Mouse (Mus musculus): ENCODE data around the gene Abhd15. TPM values are rescaled to one million over a fixed set of nuclear protein-coding genes. Genes with fewer than 3 reads are reported as not detected.

Gene Abhd15
- polyA plus RNA-seq, 1 experiment from 2014 or later = 3.9 TPM

DNA sequence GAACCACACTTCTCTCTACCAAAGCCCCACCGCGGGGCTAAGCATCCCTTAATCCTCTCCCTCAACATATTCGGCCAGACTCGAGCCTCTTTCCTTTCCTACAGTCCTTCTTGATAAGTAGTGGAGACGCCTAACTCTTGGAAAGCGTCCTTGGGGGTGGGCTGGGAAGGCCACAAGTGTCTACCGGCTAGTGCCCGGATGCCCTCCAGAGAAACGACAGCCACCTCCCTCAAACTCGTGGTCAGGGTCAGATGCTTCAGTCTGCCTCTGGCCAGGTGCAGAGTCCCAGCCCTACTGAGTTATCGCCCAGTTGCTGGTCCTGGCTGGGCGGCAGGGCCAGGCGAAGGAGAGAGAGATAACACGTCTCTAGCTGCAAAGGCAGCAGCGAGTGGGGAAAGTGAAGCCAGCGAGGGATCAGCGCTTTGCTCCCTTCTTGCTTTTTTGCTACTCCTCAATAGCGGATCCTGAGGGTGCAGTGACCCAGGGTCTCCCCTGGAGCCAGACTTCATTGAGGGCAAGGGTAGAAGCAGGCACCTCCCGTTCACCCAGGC lies 565 bp upstream of the Abhd15 start:
- Histone ChIP-seq H3K36me3 (ENCODE audit: control insufficient read depth, insufficient read depth, low read length) (no peaks in the 10 kb centered on the region), H3K27me3 (ENCODE audit: control insufficient read depth, insufficient read depth, low read depth, low read length) (peaks cover 8% of the 10 kb centered on the region; the same call in 1 of the 2 replicates), H3K4me2 (ENCODE audit: low read depth, low read length) (peak overlapping the region; percentile 98), H3K27ac (ENCODE audit: low read length) (peak overlapping the region; percentile 61; the same call in 1 of the 2 replicates), H3K9me3 (ENCODE audit: control insufficient read depth, low read length) (no peaks in the 10 kb centered on the region), H3K4me3 (ENCODE audit: low read length) (peak overlapping the region; percentile 80), H3K4me1 (replicated peaks; ENCODE audit: control insufficient read depth, insufficient read depth, low read length) (peaks cover 36% of the 10 kb centered on the region), H3K9ac (ENCODE audit: low read length) (peak overlapping the region; percentile 76)
- 13% methylated on average over 19 of the region's 19 CpGs for WGBS
- no peak for ATAC-seq (ENCODE audit: low read depth)

DNA sequence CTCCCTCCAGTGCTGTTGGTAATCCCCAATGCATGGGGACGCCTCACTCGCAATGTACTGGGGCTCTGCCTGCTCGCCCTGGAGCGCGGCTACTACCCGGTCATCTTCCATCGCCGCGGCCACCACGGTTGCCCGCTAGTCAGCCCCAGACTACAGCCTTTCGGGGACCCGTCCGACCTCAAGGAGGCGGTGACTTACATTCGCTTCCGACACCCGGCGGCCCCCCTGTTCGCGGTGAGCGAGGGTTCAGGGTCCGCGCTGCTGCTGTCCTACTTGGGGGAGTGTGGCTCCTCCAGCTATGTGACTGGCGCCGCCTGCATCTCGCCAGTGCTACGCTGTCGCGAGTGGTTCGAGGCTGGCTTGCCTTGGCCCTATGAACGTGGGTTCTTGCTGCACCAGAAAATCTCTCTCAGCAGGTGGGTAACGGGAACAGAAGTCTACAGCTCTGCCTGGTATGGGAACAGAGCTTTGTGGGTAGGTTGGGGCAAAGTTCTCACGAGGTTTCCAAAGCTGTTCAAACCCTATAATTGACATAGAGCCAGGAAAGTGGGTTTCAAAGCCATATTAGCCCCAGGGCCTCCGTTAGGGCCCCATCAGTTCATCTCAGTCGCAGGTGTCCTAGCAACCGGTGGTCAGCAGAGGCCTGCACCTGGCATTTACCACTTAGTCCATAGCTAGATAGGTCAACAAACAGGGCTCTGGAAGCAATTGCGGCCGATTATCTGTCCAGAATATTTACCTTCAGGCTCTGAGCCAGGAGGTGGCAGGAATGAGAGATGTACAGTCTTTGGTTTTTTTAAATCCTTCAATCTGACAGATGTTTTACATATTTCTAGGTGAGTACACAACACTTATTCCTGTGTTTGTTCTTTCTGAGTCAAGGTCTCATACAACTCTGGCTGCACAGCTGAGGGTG lies 974 bp downstream of the Abhd15 start, which contains the start of gene Trp53i13:
Gene Trp53i13, minus strand, starts transcription at position 344 of the 916 bp plus-strand sequence.
- peak within 1 kb of the TSS; percentile 98 for H3K4me2 ChIP-seq (ENCODE audit: low read depth, low read length)
- peaks cover 8% of the 10 kb centered on the region; the same call in 1 of the 2 replicates for H3K27me3 ChIP-seq (ENCODE audit: control insufficient read depth, insufficient read depth, low read depth, low read length)
- peaks cover 36% of the 10 kb centered on the region for H3K4me1 ChIP-seq (replicated peaks; ENCODE audit: control insufficient read depth, insufficient read depth, low read length)
- 6% methylated on average over 39 of the region's 39 CpGs for WGBS
- H3K9me3 ChIP-seq (ENCODE audit: control insufficient read depth, low read length) = no peaks in the 10 kb centered on the region
- peak within 1 kb of the TSS; percentile 61; the same call in 1 of the 2 replicates for H3K27ac ChIP-seq (ENCODE audit: low read length)
- H3K9ac ChIP-seq (ENCODE audit: low read length) = peak within 1 kb of the TSS; percentile 76
- peak within 1 kb of the TSS; percentile 80 for H3K4me3 ChIP-seq (ENCODE audit: low read length)
- no peak; the same call in 1 of the 2 replicates for ATAC-seq (ENCODE audit: low read depth)
- H3K36me3 ChIP-seq (ENCODE audit: control insufficient read depth, insufficient read depth, low read length) = no peaks in the 10 kb centered on the region

GRCm38 (mm10) chr11:77516553-77517425 lies 1.9 kb downstream of the Abhd15 start:
- H3K27ac ChIP-seq (ENCODE audit: low read length) = no peak overlapping the region
- no peak overlapping the region for H3K4me3 ChIP-seq (ENCODE audit: low read length)
- no peak overlapping the region for H3K9ac ChIP-seq (ENCODE audit: low read length)
- peaks cover 31% of the 10 kb centered on the region for H3K4me1 ChIP-seq (replicated peaks; ENCODE audit: control insufficient read depth, insufficient read depth, low read length)
- no peaks in the 10 kb centered on the region for H3K36me3 ChIP-seq (ENCODE audit: control insufficient read depth, insufficient read depth, low read length)
- no peak for ATAC-seq (ENCODE audit: low read depth)
- 64% methylated on average over 5 of the region's 5 CpGs for WGBS
- H3K27me3 ChIP-seq (ENCODE audit: control insufficient read depth, insufficient read depth, low read depth, low read length) = peaks cover 8% of the 10 kb centered on the region; the same call in 1 of the 2 replicates
- H3K4me2 ChIP-seq (ENCODE audit: low read depth, low read length) = no peak overlapping the region
- H3K9me3 ChIP-seq (ENCODE audit: control insufficient read depth, low read length) = no peaks in the 10 kb centered on the region

DNA sequence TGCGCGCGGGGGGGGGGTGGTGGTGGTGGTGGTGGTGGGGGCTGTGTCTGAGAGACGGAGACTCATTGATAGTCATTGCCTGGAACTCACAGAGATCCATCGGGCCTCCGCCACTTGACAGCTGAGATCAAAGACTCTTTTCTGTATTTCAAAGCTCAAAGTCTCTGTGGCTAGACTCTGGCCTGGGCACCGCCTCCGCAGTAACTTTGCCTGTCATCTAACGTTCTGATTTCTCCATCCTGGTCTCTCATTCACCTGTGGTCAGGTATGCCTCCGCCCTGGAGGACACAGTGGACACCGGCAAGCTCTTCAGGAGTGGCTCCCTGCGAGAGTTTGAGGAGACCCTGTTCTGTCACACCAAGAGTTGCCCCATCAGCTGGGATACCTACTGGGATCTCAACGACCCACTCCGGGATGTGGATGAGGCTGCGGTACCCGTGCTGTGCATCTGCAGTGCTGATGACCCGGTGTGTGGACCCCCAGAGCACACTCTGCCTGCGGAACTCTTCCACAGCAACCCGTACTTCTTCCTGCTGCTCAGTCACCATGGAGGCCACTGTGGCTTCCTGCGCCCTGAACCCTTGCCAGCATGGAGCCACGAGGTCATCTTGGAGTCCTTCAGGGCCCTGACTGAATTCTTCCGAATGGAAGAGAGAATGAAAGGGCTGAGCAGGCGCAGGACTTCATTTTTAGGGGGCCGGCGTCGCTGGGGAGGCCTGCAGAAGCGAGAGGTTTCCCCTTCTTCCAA lies 3.3 kb downstream of the Abhd15 start:
- no peak overlapping the region for H3K27ac ChIP-seq (ENCODE audit: low read length)
- ATAC-seq (ENCODE audit: low read depth) = no peak

GRCm38 (mm10) chr11:77519043-77519442 lies 4.1 kb downstream of the Abhd15 start, which contains the start of gene Gm10392:
TSS of gene Gm10392 (minus strand) at chr11:77519198.
- 56% methylated on average over 5 of the region's 5 CpGs for WGBS
- Histone ChIP-seq H3K4me2 (ENCODE audit: low read depth, low read length) (no peak within 1 kb of the TSS), H3K36me3 (ENCODE audit: control insufficient read depth, insufficient read depth, low read length) (no peaks in the 10 kb centered on the region), H3K4me3 (ENCODE audit: low read length) (no peak within 1 kb of the TSS), H3K27ac (ENCODE audit: low read length) (no peak within 1 kb of the TSS; the same call in 1 of the 2 replicates), H3K9ac (ENCODE audit: low read length) (0 out of 2 replicates have a peak within 1 kb of the TSS, but pooled peaks have one; percentile 9), H3K9me3 (ENCODE audit: control insufficient read depth, low read length) (no peaks in the 10 kb centered on the region), H3K27me3 (ENCODE audit: control insufficient read depth, insufficient read depth, low read depth, low read length) (peaks cover 8% of the 10 kb centered on the region; the same call in 1 of the 2 replicates), H3K4me1 (replicated peaks; ENCODE audit: control insufficient read depth, insufficient read depth, low read length) (peaks cover 20% of the 10 kb centered on the region)
- ATAC-seq (ENCODE audit: low read depth) = no peak

More for the DNA sequence above, 3.3 kb downstream of the Abhd15 start:
- Histone ChIP-seq H3K9me3 (ENCODE audit: control insufficient read depth, low read length) (no peaks in the 10 kb centered on the region), H3K36me3 (ENCODE audit: control insufficient read depth, insufficient read depth, low read length) (no peaks in the 10 kb centered on the region), H3K27me3 (ENCODE audit: control insufficient read depth, insufficient read depth, low read depth, low read length) (peaks cover 8% of the 10 kb centered on the region; the same call in 1 of the 2 replicates), H3K4me3 (ENCODE audit: low read length) (no peak overlapping the region), H3K9ac (ENCODE audit: low read length) (no peak overlapping the region), H3K4me2 (ENCODE audit: low read depth, low read length) (no peak overlapping the region), H3K4me1 (replicated peaks; ENCODE audit: control insufficient read depth, insufficient read depth, low read length) (peaks cover 26% of the 10 kb centered on the region)
- 76% methylated on average over 27 of the region's 27 CpGs for WGBS

DNA sequence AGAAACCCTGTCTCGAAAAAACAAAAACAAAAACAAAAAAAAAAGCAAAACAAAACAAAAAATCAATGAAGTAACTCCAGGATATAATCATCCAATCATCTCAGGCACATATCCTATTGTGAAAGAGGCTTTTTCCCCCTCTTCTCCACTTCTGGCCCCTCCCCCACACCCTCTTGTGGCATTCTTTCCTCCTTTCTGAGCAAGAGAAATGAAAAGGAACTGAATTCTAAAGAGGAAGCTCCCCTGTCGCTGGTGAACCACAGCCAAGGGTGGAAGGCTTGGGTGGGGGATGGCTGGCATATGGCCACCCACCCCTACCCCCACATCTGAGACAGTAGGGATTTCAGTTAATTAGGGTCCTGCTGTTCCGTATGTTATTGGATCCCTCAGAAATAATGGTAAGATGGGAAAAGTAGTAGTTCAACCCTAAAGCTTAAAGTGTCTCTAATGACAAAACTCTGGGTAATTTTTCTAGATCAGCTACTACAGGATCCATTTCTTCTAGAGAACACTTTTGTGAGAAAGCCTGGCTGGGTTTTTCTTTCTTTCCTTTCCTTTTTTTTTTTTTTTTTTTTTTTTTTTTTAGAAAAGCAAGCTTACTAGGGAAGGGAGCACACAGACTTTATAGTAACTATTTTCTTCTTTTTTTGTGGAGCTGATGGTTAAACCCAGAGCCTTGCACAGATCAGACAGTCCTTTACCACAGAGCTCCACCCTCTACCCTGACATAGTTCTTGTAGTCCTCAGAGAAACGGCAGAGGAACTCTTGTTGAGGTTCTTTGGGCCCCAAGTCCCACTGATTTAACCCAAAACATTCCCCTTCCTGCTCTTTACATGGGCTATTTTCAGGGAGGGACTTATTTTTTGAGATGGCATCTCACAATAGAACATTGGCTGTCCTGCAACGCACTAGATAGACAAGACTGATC lies 5.9 kb downstream of the Abhd15 start:
- Histone ChIP-seq H3K27me3 (ENCODE audit: control insufficient read depth, insufficient read depth, low read depth, low read length) (peaks cover 3% of the 10 kb centered on the region; the same call in 1 of the 2 replicates), H3K4me1 (replicated peaks; ENCODE audit: control insufficient read depth, insufficient read depth, low read length) (peaks cover 3% of the 10 kb centered on the region), H3K4me3 (ENCODE audit: low read length) (no peak overlapping the region), H3K4me2 (ENCODE audit: low read depth, low read length) (no peak overlapping the region), H3K9me3 (ENCODE audit: control insufficient read depth, low read length) (no peaks in the 10 kb centered on the region), H3K36me3 (ENCODE audit: control insufficient read depth, insufficient read depth, low read length) (no peaks in the 10 kb centered on the region), H3K9ac (ENCODE audit: low read length) (no peak overlapping the region), H3K27ac (ENCODE audit: low read length) (no peak overlapping the region)
- 43% methylated on average over 5 of the region's 5 CpGs for WGBS
- no peak for ATAC-seq (ENCODE audit: low read depth)

GRCm38 (mm10) chr11:77525804-77526486 lies 11.0 kb downstream of the Abhd15 start:
- H3K27me3 ChIP-seq (ENCODE audit: control insufficient read depth, insufficient read depth, low read depth, low read length) = no peaks in the 10 kb centered on the region
- H3K4me2 ChIP-seq (ENCODE audit: low read depth, low read length) = no peak overlapping the region
- no peak overlapping the region for H3K27ac ChIP-seq (ENCODE audit: low read length)
- no peaks in the 10 kb centered on the region for H3K36me3 ChIP-seq (ENCODE audit: control insufficient read depth, insufficient read depth, low read length)
- H3K4me1 ChIP-seq (replicated peaks; ENCODE audit: control insufficient read depth, insufficient read depth, low read length) = no peaks in the 10 kb centered on the region
- ATAC-seq (ENCODE audit: low read depth) = no peak
- H3K9ac ChIP-seq (ENCODE audit: low read length) = no peak overlapping the region
- no peak overlapping the region for H3K4me3 ChIP-seq (ENCODE audit: low read length)
- WGBS = 67% methylated on average over 3 of the region's 3 CpGs
- no peaks in the 10 kb centered on the region for H3K9me3 ChIP-seq (ENCODE audit: control insufficient read depth, low read length)
